Mouse (Mus musculus) liver, adult 2 months (tissue): ENCODE measurements around the gene Greb1. TPM values are rescaled to one million over a fixed set of nuclear protein-coding genes. Genes with fewer than 3 reads are reported as not detected.
A peak's percentile ranks its signal among the peaks of the same experiment; 100 is the strongest.

Experiments used
- DNase-seq: peaks from one replicate; pipeline ENCODE4 v3.0.0-alpha.2; 2011; ENCODE audit warnings: low read depth, low spot score; ENCODE audit errors: extremely low read depth
- H3K27ac ChIP-seq: fragments of 200-500 bp; replicated peaks from 2 replicates; pipeline ENCODE4 v1.5.1; 2012; ENCODE audit warnings: low read depth, mild to moderate bottlenecking, control low read depth, inconsistent platforms, low read length; ENCODE audit not compliant: insufficient read depth
- H3K27me3 ChIP-seq: fragments of 200-500 bp; 2 replicates; pipeline ENCODE4 v1.6.1; 2012; ENCODE audit warnings: mild to moderate bottlenecking, moderate library complexity, low read length, inconsistent platforms; ENCODE audit not compliant: control insufficient read depth, insufficient read depth
- H3K36me3 ChIP-seq: fragments of 200-500 bp; 2 replicates; pipeline ENCODE4 v1.6.1; 2012; ENCODE audit warnings: low read length, inconsistent platforms; ENCODE audit not compliant: control insufficient read depth, insufficient read depth
- H3K4me1 ChIP-seq: fragments of 200-500 bp; 2 replicates; pipeline ENCODE4 v1.6.1; 2011; ENCODE audit warnings: low read length; ENCODE audit not compliant: control insufficient read depth, insufficient read depth
- H3K4me3 ChIP-seq: fragments of 200-500 bp; 2 replicates; pipeline ENCODE4 v1.5.1; 2011; ENCODE audit warnings: low read depth, mild to moderate bottlenecking, control low read depth, low read length, moderate library complexity; ENCODE audit not compliant: insufficient read depth
- H3K79me2 ChIP-seq: fragments of 200-500 bp; 2 replicates; pipeline ENCODE4 v1.6.1; 2012; ENCODE audit warnings: inconsistent platforms, mild to moderate bottlenecking, low read length, moderate library complexity; ENCODE audit not compliant: control insufficient read depth, insufficient read depth
- H3K9ac ChIP-seq: fragments of 200-500 bp; 2 replicates; pipeline ENCODE4 v1.6.1; 2012; ENCODE audit warnings: low read depth, mild to moderate bottlenecking, control low read depth, inconsistent platforms, low read length
- CTCF ChIP-seq: fragments of 200-500 bp; IDR thresholded peaks from 2 replicates; pipeline ENCODE4 v1.5.1; 2011; ENCODE audit warnings: low read depth, low read length, control low read depth
- POLR2A ChIP-seq: fragments of 200-500 bp; IDR thresholded peaks from 2 replicates; pipeline ENCODE4 v1.6.1; 2011; ENCODE audit warnings: low read length, control low read depth; ENCODE audit not compliant: insufficient read depth; ENCODE audit errors: extremely low read depth
- WGBS: fragments of 180-500 bp; shearing (Covaris S2); methylation state at CpG from one replicate; pipeline ENCODE4 v1.1.7; 2018; 5-methylcytosine and 5-hydroxymethylcytosine counted together
- polyA plus RNA-seq: library from polyadenylated mRNA; depleted of rRNA; stranded (reverse); fragments of >200 nt; gene quantifications from 2 replicates; pipeline ENCODE4 v1.2.3, GENCODE M21; 2012
- total RNA-seq: library from RNA; depleted of rRNA; stranded (reverse); fragments of >200 nt; gene quantifications from 2 replicates; pipeline ENCODE4 v1.2.3, GENCODE M21; 2014

Gene Greb1
- total and polyA plus RNA-seq, 2 experiments: 0.09 TPM

DNA sequence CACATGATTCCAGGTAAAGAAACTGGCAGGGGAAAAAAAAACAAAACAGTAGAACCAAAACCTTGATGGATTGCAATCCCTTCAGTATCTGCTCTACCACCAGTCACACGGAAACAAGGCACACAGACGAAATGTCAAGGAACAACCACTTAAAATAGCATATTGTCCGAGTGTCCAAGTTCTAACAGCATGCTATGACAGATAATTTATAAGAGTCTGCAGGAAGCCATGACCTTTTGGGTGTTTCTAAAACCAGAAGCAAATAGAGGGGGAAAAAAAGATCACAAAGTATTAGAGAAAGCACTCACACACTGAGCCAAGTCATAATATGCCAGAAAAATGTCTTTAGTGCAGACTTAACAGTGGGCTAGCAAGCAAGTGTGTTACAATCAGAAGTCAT lies 32.4 kb downstream of the Greb1 start:
- no peaks in the 10 kb centered on the region for H3K36me3 ChIP-seq
- DNase-seq: no peak
- H3K79me2 ChIP-seq: no peaks in the 10 kb centered on the region
- no peaks in the 10 kb centered on the region for H3K4me1 ChIP-seq
- TF ChIP-seq POLR2A: no peak
- TF ChIP-seq CTCF: no peak
- no peak overlapping the region for H3K9ac ChIP-seq
- no peak overlapping the region for H3K4me3 ChIP-seq
- no peak overlapping the region for H3K27ac ChIP-seq
- H3K27me3 ChIP-seq: no peaks in the 10 kb centered on the region
- WGBS: 62% methylated on average over 3 of the region's 3 CpGs

- H3K27ac ChIP-seq: no peak overlapping the region
- no peaks in the 10 kb centered on the region for H3K4me1 ChIP-seq
- no peaks in the 10 kb centered on the region for H3K79me2 ChIP-seq
- no peak overlapping the region for H3K4me3 ChIP-seq
- DNase-seq: no peak
- no peaks in the 10 kb centered on the region for H3K27me3 ChIP-seq
- TF ChIP-seq CTCF (no peak), POLR2A (no peak)
- WGBS: 82% methylated on average over 12 of the region's 12 CpGs
- H3K36me3 ChIP-seq: no peaks in the 10 kb centered on the region
- H3K9ac ChIP-seq: no peak overlapping the region
These were observed 35.8 kb downstream of the Greb1 start for GRCm38 (mm10) chr12:16764776-16765445.

DNA sequence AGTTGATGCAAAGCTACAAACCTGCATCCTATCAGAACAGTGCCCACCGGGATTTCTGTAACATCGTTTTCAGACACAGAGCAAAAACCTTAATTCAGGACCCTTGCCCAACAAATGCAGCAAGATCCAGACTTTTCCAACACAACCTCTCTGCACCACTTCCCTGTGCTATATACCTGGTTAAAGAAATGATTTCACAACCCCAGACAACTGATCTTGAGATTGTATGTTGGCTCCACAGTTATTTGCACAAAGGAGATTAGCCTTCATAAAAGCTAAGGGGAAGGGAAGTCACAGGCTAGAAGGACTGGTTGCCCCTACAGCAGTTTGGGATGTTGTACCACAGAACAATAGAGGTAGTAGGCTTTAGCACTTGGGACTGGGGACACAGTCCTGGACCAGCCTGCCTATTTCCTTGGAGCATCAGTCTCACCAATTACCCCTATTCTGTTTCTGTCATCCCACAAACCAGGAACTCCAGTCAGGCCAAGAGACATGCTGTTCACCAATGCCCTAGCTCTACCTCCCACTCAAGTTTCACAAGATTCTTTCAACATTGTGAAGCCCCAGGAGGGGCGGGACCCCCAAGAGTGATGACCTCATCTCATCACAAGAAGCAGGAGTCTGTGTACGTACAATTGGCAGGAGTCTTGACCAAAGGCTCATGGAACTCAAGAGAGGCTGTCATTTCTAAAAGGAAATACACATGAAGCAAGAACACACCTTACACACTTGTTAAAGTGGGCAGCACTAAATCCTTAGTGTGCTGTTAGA lies 36.9 kb downstream of the Greb1 start:
- Histone ChIP-seq H3K27ac (no peak overlapping the region), H3K79me2 (no peaks in the 10 kb centered on the region), H3K36me3 (no peaks in the 10 kb centered on the region), H3K27me3 (no peaks in the 10 kb centered on the region), H3K4me3 (no peak overlapping the region), H3K4me1 (no peaks in the 10 kb centered on the region), H3K9ac (no peak overlapping the region)
- WGBS: 87% methylated on average over 4 of the region's 4 CpGs
- TF ChIP-seq POLR2A: no peak
- no peak for TF ChIP-seq CTCF
- no peak for DNase-seq

GRCm38 (mm10) chr12:16761461-16761860 lies 39.2 kb downstream of the Greb1 start:
- Histone ChIP-seq H3K9ac (no peak overlapping the region), H3K27me3 (no peaks in the 10 kb centered on the region), H3K4me1 (no peaks in the 10 kb centered on the region), H3K79me2 (no peaks in the 10 kb centered on the region), H3K4me3 (no peak overlapping the region), H3K27ac (no peak overlapping the region), H3K36me3 (no peaks in the 10 kb centered on the region)
- no peak for DNase-seq
- WGBS: 97% methylated on average over 3 of the region's 3 CpGs
- TF ChIP-seq CTCF (no peak), POLR2A (no peak)

GRCm38 (mm10) chr12:16760246-16760645 lies 40.4 kb downstream of the Greb1 start:
- H3K4me1 ChIP-seq: no peaks in the 10 kb centered on the region
- H3K79me2 ChIP-seq: no peaks in the 10 kb centered on the region
- no peak overlapping the region for H3K27ac ChIP-seq
- 80% methylated on average over 4 of the region's 4 CpGs for WGBS
- DNase-seq: no peak
- no peak for TF ChIP-seq CTCF
- no peak for TF ChIP-seq POLR2A
- no peak overlapping the region for H3K4me3 ChIP-seq
- H3K27me3 ChIP-seq: no peaks in the 10 kb centered on the region
- H3K36me3 ChIP-seq: no peaks in the 10 kb centered on the region
- no peak overlapping the region for H3K9ac ChIP-seq

DNA sequence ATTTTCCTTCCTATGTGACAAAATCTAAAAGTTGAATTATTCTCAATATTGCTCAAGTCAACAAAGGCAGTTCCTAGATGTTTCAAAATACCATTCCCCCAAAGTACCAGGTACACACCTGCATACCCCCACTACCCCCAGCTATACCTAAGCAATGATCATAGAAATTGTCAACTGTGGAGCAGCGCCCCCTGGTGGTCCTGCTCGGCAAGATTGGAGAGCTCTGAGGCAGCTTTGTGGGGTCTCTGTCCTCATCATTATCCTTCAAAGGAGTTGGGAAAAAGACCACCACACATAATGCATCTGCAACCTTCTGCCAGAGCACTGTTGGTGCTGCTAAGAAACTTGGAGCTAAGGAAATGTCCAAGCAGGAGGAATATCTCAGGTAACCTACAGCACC lies 46.4 kb downstream of the Greb1 start:
- no peaks in the 10 kb centered on the region for H3K4me1 ChIP-seq
- H3K27me3 ChIP-seq: no peaks in the 10 kb centered on the region
- WGBS: 1% methylated on average over 2 of the region's 2 CpGs
- H3K27ac ChIP-seq: no peak overlapping the region
- peak; percentile 7 for DNase-seq
- no peak overlapping the region for H3K4me3 ChIP-seq
- H3K79me2 ChIP-seq: no peaks in the 10 kb centered on the region
- TF ChIP-seq CTCF (peak; percentile 86), POLR2A (no peak)
- H3K36me3 ChIP-seq: no peaks in the 10 kb centered on the region
- H3K9ac ChIP-seq: no peak overlapping the region
